Mouse (Mus musculus): ENCODE measurements around the gene Dhdds. TPM values are rescaled to one million over a fixed set of nuclear protein-coding genes. Genes with fewer than 3 reads are reported as not detected.

The Dhdds gene
- total RNA-seq (2012; rRNA removed), result 20.9 and 24.6 TPM in 2 replicates

GRCm38 (mm10) chr4:134000466-134001438 is at the start of gene Dhdds:
TSS of gene Dhdds (minus strand) at chr4:134000918.
- Histone ChIP-seq H3K27ac (ENCODE audit: insufficient read depth, low read depth, low read length, poor library complexity, severe bottlenecking) (no peak within 1 kb of the TSS), H3K9me3 (ENCODE audit: control insufficient read depth, insufficient read depth, low read depth, low read length) (no peaks in the 10 kb centered on the region), H3K4me3 (ENCODE audit: insufficient read depth in 1 of 2, low read depth in 1 of 2, low read length in 2 of 2, poor library complexity in 1 of 2, severe bottlenecking in 1 of 2) (peak within 1 kb of the TSS; percentile 68 to 99), H3K9ac (ENCODE audit: insufficient read depth, low read depth, low read length, poor library complexity, severe bottlenecking) (peak within 1 kb of the TSS; percentile 79), H3K4me1 (ENCODE audit: control insufficient read depth in 2 of 2, insufficient read depth in 2 of 2, low read length in 2 of 2, poor library complexity in 1 of 2) (peaks cover 0 to 6% of the 10 kb centered on the region in 2 experiments; a peak in 1 of 4 replicates), H3K36me3 (ENCODE audit: control insufficient read depth, insufficient read depth, low read length, poor library complexity, severe bottlenecking) (peaks cover 20% of the 10 kb centered on the region)
- TF ChIP-seq MAFK (IDR thresholded peaks at IDR 0.05; ENCODE audit: insufficient read depth, low read depth, low read length) (no peak), HCFC1 (IDR thresholded peaks at IDR 0.05; ENCODE audit: borderline replicate concordance, insufficient read depth, low read length) (peak; percentile 72; the same call in 1 of the 2 replicates), CHD2 (IDR thresholded peaks at IDR 0.05; ENCODE audit: low read depth, low read length) (no peak; the same call in 1 of the 2 replicates)
- peak; percentile 98 for DNase-seq (ENCODE audit: low read depth, low spot score)
- in situ Hi-C loops (cut with MboI; ENCODE audit: low sequenced_read_pairs in 2 of 2, unreplicated experiment in 2 of 2), result no loop called here

- no peak for DNase-seq (ENCODE audit: low read depth, low spot score)
- Histone ChIP-seq H3K9me3 (ENCODE audit: control insufficient read depth, insufficient read depth, low read depth, low read length) (peaks cover 2% of the 10 kb centered on the region; the same call in 1 of the 2 replicates), H3K4me1 (ENCODE audit: control insufficient read depth in 2 of 2, insufficient read depth in 2 of 2, low read length in 2 of 2, poor library complexity in 1 of 2) (no peaks in the 10 kb centered on the region), H3K4me3 (ENCODE audit: insufficient read depth in 1 of 2, low read depth in 1 of 2, low read length in 2 of 2, poor library complexity in 1 of 2, severe bottlenecking in 1 of 2) (no peak overlapping the region), H3K27ac (ENCODE audit: insufficient read depth, low read depth, low read length, poor library complexity, severe bottlenecking) (no peak overlapping the region), H3K36me3 (ENCODE audit: control insufficient read depth, insufficient read depth, low read length, poor library complexity, severe bottlenecking) (no peaks in the 10 kb centered on the region), H3K9ac (ENCODE audit: insufficient read depth, low read depth, low read length, poor library complexity, severe bottlenecking) (no peak overlapping the region)
- in situ Hi-C loops (cut with MboI; ENCODE audit: low sequenced_read_pairs in 2 of 2, unreplicated experiment in 2 of 2), result no loop called here
- TF ChIP-seq ZNF384 (IDR thresholded peaks at IDR 0.05; ENCODE audit: low read depth, low read length) (no peak), MAFK (IDR thresholded peaks at IDR 0.05; ENCODE audit: insufficient read depth, low read depth, low read length) (no peak), HCFC1 (IDR thresholded peaks at IDR 0.05; ENCODE audit: borderline replicate concordance, insufficient read depth, low read length) (no peak), CHD2 (IDR thresholded peaks at IDR 0.05; ENCODE audit: low read depth, low read length) (no peak), ZC3H11A (IDR thresholded peaks at IDR 0.05; ENCODE audit: borderline replicate concordance, low read depth, low read length) (no peak)
Measured at GRCm38 (mm10) chr4:134047648-134048047, 46.9 kb upstream of the Dhdds start.

GRCm38 (mm10) chr4:134043041-134043440 is 42.3 kb upstream of the Dhdds start:
- no peak overlapping the region for H3K4me3 ChIP-seq (ENCODE audit: insufficient read depth in 1 of 2, low read depth in 1 of 2, low read length in 2 of 2, poor library complexity in 1 of 2, severe bottlenecking in 1 of 2)
- H3K27ac ChIP-seq (ENCODE audit: insufficient read depth, low read depth, low read length, poor library complexity, severe bottlenecking), result no peak overlapping the region
- no peak for DNase-seq (ENCODE audit: low read depth, low spot score)
- TF ChIP-seq CHD2 (IDR thresholded peaks at IDR 0.05; ENCODE audit: low read depth, low read length) (no peak), MAFK (IDR thresholded peaks at IDR 0.05; ENCODE audit: insufficient read depth, low read depth, low read length) (no peak), ZNF384 (IDR thresholded peaks at IDR 0.05; ENCODE audit: low read depth, low read length) (no peak), ZC3H11A (IDR thresholded peaks at IDR 0.05; ENCODE audit: borderline replicate concordance, low read depth, low read length) (no peak), HCFC1 (IDR thresholded peaks at IDR 0.05; ENCODE audit: borderline replicate concordance, insufficient read depth, low read length) (no peak)
- H3K36me3 ChIP-seq (ENCODE audit: control insufficient read depth, insufficient read depth, low read length, poor library complexity, severe bottlenecking), result no peaks in the 10 kb centered on the region
- H3K9me3 ChIP-seq (ENCODE audit: control insufficient read depth, insufficient read depth, low read depth, low read length), result peaks cover 2% of the 10 kb centered on the region; the same call in 1 of the 2 replicates
- in situ Hi-C loops (cut with MboI; ENCODE audit: low sequenced_read_pairs in 2 of 2, unreplicated experiment in 2 of 2), result no loop called here
- H3K9ac ChIP-seq (ENCODE audit: insufficient read depth, low read depth, low read length, poor library complexity, severe bottlenecking), result no peak overlapping the region
- peaks cover 0 to 2% of the 10 kb centered on the region in 2 experiments; a peak in 1 of 4 replicates for H3K4me1 ChIP-seq (ENCODE audit: control insufficient read depth in 2 of 2, insufficient read depth in 2 of 2, low read length in 2 of 2, poor library complexity in 1 of 2)

GRCm38 (mm10) chr4:134041317-134042123 is 40.8 kb upstream of the Dhdds start:
- in situ Hi-C loops (cut with MboI; ENCODE audit: low sequenced_read_pairs in 2 of 2, unreplicated experiment in 2 of 2), result no loop called here
- H3K27ac ChIP-seq (ENCODE audit: insufficient read depth, low read depth, low read length, poor library complexity, severe bottlenecking), result no peak overlapping the region
- no peak for DNase-seq (ENCODE audit: low read depth, low spot score)
- no peak overlapping the region for H3K9ac ChIP-seq (ENCODE audit: insufficient read depth, low read depth, low read length, poor library complexity, severe bottlenecking)
- peaks cover 0 to 2% of the 10 kb centered on the region in 2 experiments; a peak in 1 of 4 replicates for H3K4me1 ChIP-seq (ENCODE audit: control insufficient read depth in 2 of 2, insufficient read depth in 2 of 2, low read length in 2 of 2, poor library complexity in 1 of 2)
- no peak overlapping the region for H3K4me3 ChIP-seq (ENCODE audit: insufficient read depth in 1 of 2, low read depth in 1 of 2, low read length in 2 of 2, poor library complexity in 1 of 2, severe bottlenecking in 1 of 2)
- TF ChIP-seq HCFC1 (IDR thresholded peaks at IDR 0.05; ENCODE audit: borderline replicate concordance, insufficient read depth, low read length), result no peak
- no peak for TF ChIP-seq CHD2 (IDR thresholded peaks at IDR 0.05; ENCODE audit: low read depth, low read length)
- no peak for TF ChIP-seq ZC3H11A (IDR thresholded peaks at IDR 0.05; ENCODE audit: borderline replicate concordance, low read depth, low read length)
- no peak for TF ChIP-seq MAFK (IDR thresholded peaks at IDR 0.05; ENCODE audit: insufficient read depth, low read depth, low read length)
- TF ChIP-seq ZNF384 (IDR thresholded peaks at IDR 0.05; ENCODE audit: low read depth, low read length), result no peak
- no peaks in the 10 kb centered on the region for H3K36me3 ChIP-seq (ENCODE audit: control insufficient read depth, insufficient read depth, low read length, poor library complexity, severe bottlenecking)
- peaks cover 2% of the 10 kb centered on the region; the same call in 1 of the 2 replicates for H3K9me3 ChIP-seq (ENCODE audit: control insufficient read depth, insufficient read depth, low read depth, low read length)

Data from ES-E14 (cell line).